Mouse (Mus musculus): ENCODE data around the gene Prpf8.

DNA sequence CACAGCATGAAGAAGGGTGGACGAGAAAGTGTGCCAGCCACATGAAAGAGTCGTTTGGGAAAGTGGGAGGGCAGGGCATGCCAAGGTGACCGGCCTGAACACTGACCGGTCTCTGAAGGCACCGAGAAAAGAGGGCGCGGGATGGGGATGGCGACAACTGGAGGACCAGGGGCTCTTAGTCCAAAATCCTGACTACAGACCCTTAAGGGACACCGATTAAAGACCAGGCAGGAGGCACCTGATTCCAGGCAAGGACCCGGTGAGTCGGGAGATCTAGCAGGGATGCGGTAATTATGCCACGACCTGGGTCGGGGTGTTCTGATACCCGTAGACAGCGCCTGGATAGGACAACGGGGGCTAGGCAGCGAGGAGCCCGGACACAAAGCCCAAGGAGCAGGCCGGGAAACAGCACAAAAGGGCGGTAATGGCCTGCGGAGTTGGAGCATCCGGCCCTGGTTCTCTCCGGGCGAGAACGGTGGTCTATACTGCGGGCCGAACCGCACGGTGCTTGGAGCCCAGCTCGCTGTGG is 44.3 kb downstream of the Prpf8 start:
- no peak for TF ChIP-seq CTCF (IDR thresholded peaks at IDR 0.05; ENCODE audit: insufficient read depth, low read depth, low read length)
- no peak for TF ChIP-seq POLR2A (IDR thresholded peaks at IDR 0.05; ENCODE audit: insufficient read depth, low read depth, low read length)

All from olfactory bulb, adult 2 months (tissue).